Mouse (Mus musculus): ENCODE data around the gene Adam10. TPM values are rescaled to one million over a fixed set of nuclear protein-coding genes. Genes with fewer than 3 reads are reported as not detected.

The Adam10 gene
- total and polyA plus RNA-seq, 3 experiments = 9.5 to 39.2 (median 37.0) TPM

DNA sequence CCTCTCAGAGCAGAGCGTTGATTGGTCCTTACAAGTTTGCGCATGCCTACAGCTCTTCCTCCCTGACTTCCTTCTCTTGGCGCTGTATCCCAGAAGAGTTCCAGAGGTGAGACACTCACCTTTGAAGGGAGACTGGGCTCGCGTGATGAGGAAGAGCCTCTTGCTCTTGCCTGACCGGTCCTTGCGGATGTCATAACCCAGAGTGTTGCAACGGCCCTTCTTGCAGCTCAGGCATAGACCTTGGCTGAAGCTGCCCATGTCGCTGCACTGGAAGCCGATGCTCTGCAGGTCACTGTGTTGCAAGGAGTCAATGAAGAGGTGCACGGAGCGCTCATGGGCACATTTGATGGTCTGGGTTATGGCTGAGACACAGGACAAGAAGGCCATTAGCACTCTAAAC, 133.8 kb downstream of the Adam10 start:
- intact Hi-C loops (cut with DNase I) = no loop called here
- Histone ChIP-seq H3K79me2 (replicated peaks; ENCODE audit: control insufficient read depth, insufficient read depth, low read length) (no peaks in the 10 kb centered on the region), H3K4me1 (ENCODE audit: control insufficient read depth, insufficient read depth, low read length) (no peaks in the 10 kb centered on the region; the same call in 1 of the 2 replicates), H3K27me3 (ENCODE audit: control insufficient read depth, insufficient read depth, low read length) (no peaks in the 10 kb centered on the region), H3K36me3 (ENCODE audit: control insufficient read depth, insufficient read depth, low read length) (no peaks in the 10 kb centered on the region), H3K4me3 (no peak overlapping the region), H3K27ac (no peak overlapping the region), H3K9ac (ENCODE audit: low read depth, low read length) (no peak overlapping the region)
- DNase-seq = no peak
- TF ChIP-seq POLR2A (IDR thresholded peaks at IDR 0.05; ENCODE audit: insufficient read depth, low read depth, low read length) = no peak
- 95% methylated on average over 12 of the region's 12 CpGs for WGBS

DNA sequence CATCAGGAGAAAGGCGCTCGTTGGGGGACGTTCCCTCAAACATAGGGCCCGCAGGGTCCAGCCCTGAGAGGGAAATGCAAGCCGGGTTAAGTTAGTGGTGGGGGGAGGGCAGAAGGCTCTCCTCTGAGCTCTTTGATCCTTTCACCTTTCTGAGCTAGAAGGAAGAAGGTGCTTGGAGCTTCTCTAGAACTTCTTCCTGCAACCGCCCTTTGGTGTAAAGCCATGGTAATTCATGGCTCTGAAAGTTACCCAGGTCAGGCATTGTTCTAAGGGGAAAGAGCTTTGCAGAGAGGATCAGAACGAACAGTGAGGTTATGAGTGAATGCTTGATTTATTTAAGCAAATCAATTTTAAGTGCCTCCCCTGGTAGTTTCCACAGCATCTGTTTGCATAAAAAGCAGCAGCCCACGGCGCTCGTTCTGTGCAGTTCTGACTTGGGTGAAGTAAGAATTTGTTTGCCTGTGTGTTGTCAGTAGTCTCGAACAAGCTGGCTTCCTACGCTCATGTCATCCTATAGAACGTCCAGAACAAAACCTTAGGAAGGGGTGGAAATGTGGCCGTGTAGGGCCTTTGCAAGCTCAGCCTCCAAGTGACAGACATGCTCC, 138.0 kb downstream of the Adam10 start:
- 89% methylated on average over 14 of the region's 14 CpGs for WGBS
- intact Hi-C loops (cut with DNase I) = no loop called here
- Histone ChIP-seq H3K27me3 (ENCODE audit: control insufficient read depth, insufficient read depth, low read length) (no peaks in the 10 kb centered on the region; the same call in 1 of the 2 replicates), H3K4me1 (ENCODE audit: control insufficient read depth, insufficient read depth, low read length) (no peaks in the 10 kb centered on the region), H3K4me3 (no peak overlapping the region), H3K9ac (ENCODE audit: low read depth, low read length) (no peak overlapping the region), H3K36me3 (ENCODE audit: control insufficient read depth, insufficient read depth, low read length) (no peaks in the 10 kb centered on the region), H3K79me2 (replicated peaks; ENCODE audit: control insufficient read depth, insufficient read depth, low read length) (no peaks in the 10 kb centered on the region), H3K27ac (no peak overlapping the region)
- DNase-seq = no peak
- no peak for TF ChIP-seq EP300 (IDR thresholded peaks at IDR 0.05; ENCODE audit: insufficient read depth, low read depth, low read length)
- TF ChIP-seq POLR2A (IDR thresholded peaks at IDR 0.05; ENCODE audit: insufficient read depth, low read depth, low read length) = no peak
- TF ChIP-seq CTCF (IDR thresholded peaks at IDR 0.05) = no peak

DNA sequence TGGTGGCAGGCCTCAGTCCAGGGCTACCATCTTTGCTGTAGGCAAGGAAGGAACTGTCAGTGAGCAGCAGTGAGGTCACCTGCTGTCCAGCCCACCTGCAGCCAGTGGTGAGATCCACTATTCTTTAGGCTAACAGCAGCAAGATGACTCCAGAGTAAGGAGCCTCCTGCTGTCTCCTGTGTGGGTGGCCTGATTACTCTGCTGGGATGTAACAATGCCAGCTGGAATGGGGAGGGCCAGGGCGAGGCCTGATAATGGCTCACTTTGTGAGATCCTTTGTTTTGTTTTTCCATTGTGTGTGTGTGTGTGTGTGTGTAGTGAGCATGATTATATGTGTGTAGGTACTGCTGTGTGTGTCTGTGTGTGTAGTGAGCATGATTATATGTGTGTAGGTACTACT, 138.6 kb downstream of the Adam10 start:
- Histone ChIP-seq H3K79me2 (replicated peaks; ENCODE audit: control insufficient read depth, insufficient read depth, low read length) (no peaks in the 10 kb centered on the region), H3K9ac (ENCODE audit: low read depth, low read length) (no peak overlapping the region), H3K4me3 (no peak overlapping the region), H3K27me3 (ENCODE audit: control insufficient read depth, insufficient read depth, low read length) (no peaks in the 10 kb centered on the region; the same call in 1 of the 2 replicates), H3K36me3 (ENCODE audit: control insufficient read depth, insufficient read depth, low read length) (no peaks in the 10 kb centered on the region), H3K27ac (no peak overlapping the region), H3K4me1 (ENCODE audit: control insufficient read depth, insufficient read depth, low read length) (no peaks in the 10 kb centered on the region)
- intact Hi-C loops (cut with DNase I) = no loop called here
- TF ChIP-seq POLR2A (IDR thresholded peaks at IDR 0.05; ENCODE audit: insufficient read depth, low read depth, low read length) (no peak), CTCF (IDR thresholded peaks at IDR 0.05) (no peak), EP300 (IDR thresholded peaks at IDR 0.05; ENCODE audit: insufficient read depth, low read depth, low read length) (no peak)
- WGBS = 68% methylated on average over 1 of the region's 1 CpGs
- DNase-seq = no peak

- intact Hi-C loops (cut with DNase I) = no loop called here
- Histone ChIP-seq H3K27ac (no peak overlapping the region), H3K36me3 (ENCODE audit: control insufficient read depth, insufficient read depth, low read length) (no peaks in the 10 kb centered on the region), H3K79me2 (replicated peaks; ENCODE audit: control insufficient read depth, insufficient read depth, low read length) (no peaks in the 10 kb centered on the region), H3K9ac (ENCODE audit: low read depth, low read length) (no peak overlapping the region), H3K4me3 (no peak overlapping the region), H3K27me3 (ENCODE audit: control insufficient read depth, insufficient read depth, low read length) (no peaks in the 10 kb centered on the region; the same call in 1 of the 2 replicates), H3K4me1 (ENCODE audit: control insufficient read depth, insufficient read depth, low read length) (no peaks in the 10 kb centered on the region)
- 91% methylated on average over 14 of the region's 14 CpGs for WGBS
- TF ChIP-seq EP300 (IDR thresholded peaks at IDR 0.05; ENCODE audit: insufficient read depth, low read depth, low read length) (no peak), CTCF (IDR thresholded peaks at IDR 0.05) (no peak), POLR2A (IDR thresholded peaks at IDR 0.05; ENCODE audit: insufficient read depth, low read depth, low read length) (no peak)
- no peak for DNase-seq
These were observed 139.9 kb downstream of the Adam10 start for GRCm38 (mm10) chr9:70818739-70819138.

- H3K4me1 ChIP-seq (ENCODE audit: control insufficient read depth, insufficient read depth, low read length) = no peaks in the 10 kb centered on the region
- H3K79me2 ChIP-seq (replicated peaks; ENCODE audit: control insufficient read depth, insufficient read depth, low read length) = no peaks in the 10 kb centered on the region
- WGBS = 84% methylated on average over 3 of the region's 3 CpGs
- DNase-seq = no peak
- H3K9ac ChIP-seq (ENCODE audit: low read depth, low read length) = no peak overlapping the region
- TF ChIP-seq CTCF (IDR thresholded peaks at IDR 0.05) (no peak), POLR2A (IDR thresholded peaks at IDR 0.05; ENCODE audit: insufficient read depth, low read depth, low read length) (no peak), EP300 (IDR thresholded peaks at IDR 0.05; ENCODE audit: insufficient read depth, low read depth, low read length) (no peak)
- H3K27me3 ChIP-seq (ENCODE audit: control insufficient read depth, insufficient read depth, low read length) = no peaks in the 10 kb centered on the region
- no peak overlapping the region for H3K27ac ChIP-seq
- intact Hi-C loops (cut with DNase I) = no loop called here
- no peaks in the 10 kb centered on the region for H3K36me3 ChIP-seq (ENCODE audit: control insufficient read depth, insufficient read depth, low read length)
- no peak overlapping the region for H3K4me3 ChIP-seq
These were observed 145.3 kb downstream of the Adam10 start for GRCm38 (mm10) chr9:70824103-70824502.

DNA sequence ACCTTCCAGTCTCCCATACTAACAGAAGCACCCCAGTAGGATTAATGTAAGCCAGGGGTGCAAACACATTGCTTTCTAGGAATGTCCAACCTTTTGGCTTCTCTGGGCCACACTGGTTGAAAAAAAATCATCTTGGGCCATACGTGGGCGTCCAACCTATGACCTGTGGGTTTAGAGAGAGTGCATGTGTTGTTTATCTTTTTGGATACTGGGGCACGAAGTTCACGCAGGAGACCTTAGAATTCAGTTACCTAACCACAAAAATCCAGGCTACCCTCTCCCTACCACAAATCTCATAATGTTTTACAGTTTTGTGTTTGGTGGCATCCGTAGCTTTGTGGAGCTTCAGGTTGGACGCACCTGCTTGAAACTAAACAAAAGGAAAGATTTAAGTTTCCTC, 149.1 kb downstream of the Adam10 start:
- TF ChIP-seq POLR2A (IDR thresholded peaks at IDR 0.05; ENCODE audit: insufficient read depth, low read depth, low read length) (no peak), EP300 (IDR thresholded peaks at IDR 0.05; ENCODE audit: insufficient read depth, low read depth, low read length) (no peak), CTCF (IDR thresholded peaks at IDR 0.05) (no peak)
- no peak overlapping the region for H3K4me3 ChIP-seq
- WGBS = 92% methylated on average over 6 of the region's 6 CpGs
- H3K27ac ChIP-seq = no peak overlapping the region
- no peak overlapping the region for H3K9ac ChIP-seq (ENCODE audit: low read depth, low read length)
- no peaks in the 10 kb centered on the region for H3K36me3 ChIP-seq (ENCODE audit: control insufficient read depth, insufficient read depth, low read length)
- H3K27me3 ChIP-seq (ENCODE audit: control insufficient read depth, insufficient read depth, low read length) = no peaks in the 10 kb centered on the region
- H3K4me1 ChIP-seq (ENCODE audit: control insufficient read depth, insufficient read depth, low read length) = no peaks in the 10 kb centered on the region
- no peaks in the 10 kb centered on the region for H3K79me2 ChIP-seq (replicated peaks; ENCODE audit: control insufficient read depth, insufficient read depth, low read length)
- intact Hi-C loops (cut with DNase I) = no loop called here
- no peak for DNase-seq

Small RNAs within 50 kb of the gene (microRNA-seq; reads per million reads assigned to microRNA genes)
- 0 reads per million in 2 experiments for gene Gm25149

Other genes with a start within 250 kb of the Adam10 start
- 10 to 100 TPM; 19.4 to 19.8 TPM for gene Rnf111, start 175.3 kb upstream of the Adam10 start, total RNA-seq (2021)
- 25.2 and 25.7 TPM in 2 replicates for gene Rnf111, start 175.3 kb upstream of the Adam10 start, polyA plus RNA-seq (2012; rRNA removed)
- 10 to 100 TPM; 20.9 to 21.9 TPM for gene Sltm, start 136.2 kb upstream of the Adam10 start, total RNA-seq (2021)
- gene Sltm, start 136.2 kb upstream of the Adam10 start, polyA plus RNA-seq (2012; rRNA removed) = 6.4 and 8.9 TPM in 2 replicates
- under 1 TPM; 0.23 to 0.41 TPM for gene Gm10642, start 22.7 kb upstream of the Adam10 start, total RNA-seq (2021)
- 0.21 and 0.23 TPM in 2 replicates for gene Gm10642, start 22.7 kb upstream of the Adam10 start, polyA plus RNA-seq (2012; rRNA removed)
- gene Mindy2, start 21.8 kb upstream of the Adam10 start, total RNA-seq (2021) = 10 to 100 TPM; 34.8 to 36.7 TPM
- gene Mindy2, start 21.8 kb upstream of the Adam10 start, polyA plus RNA-seq (2012; rRNA removed) = 7.1 and 17.7 TPM in 2 replicates

Data from heart, adult 2 months (tissue).